Mouse (Mus musculus) MN1 (cell line): ENCODE measurements around the gene St7.

Experiments used
- DNase-seq: peaks from one replicate; pipeline ENCODE4 v3.0.0-alpha.2; 2016; ENCODE audit warnings: low spot score

St7 gene

GRCm38 (mm10) chr6:17947130-17947831 is 254.5 kb downstream of the St7 start:
- DNase-seq = no peak

- no peak for DNase-seq
Observed at GRCm38 (mm10) chr6:17949103-17949502, 256.4 kb downstream of the St7 start.

GRCm38 (mm10) chr6:17951779-17952178 is 259.0 kb downstream of the St7 start:
- no peak for DNase-seq

GRCm38 (mm10) chr6:17963455-17963854 is 270.7 kb downstream of the St7 start:
- no peak for DNase-seq

- no peak for DNase-seq
Observed at GRCm38 (mm10) chr6:17968467-17969144, 275.9 kb downstream of the St7 start.

- DNase-seq = no peak
Observed at GRCm38 (mm10) chr6:17969815-17970214, 277.1 kb downstream of the St7 start.

GRCm38 (mm10) chr6:17971393-17971792 is 278.7 kb downstream of the St7 start:
- DNase-seq = no peak

- DNase-seq = no peak
Observed at GRCm38 (mm10) chr6:17974416-17974815, 281.7 kb downstream of the St7 start.

- DNase-seq = no peak
Observed at GRCm38 (mm10) chr6:17977165-17977564, 284.4 kb downstream of the St7 start.

GRCm38 (mm10) chr6:17978324-17978723 is 285.6 kb downstream of the St7 start:
- no peak for DNase-seq

- DNase-seq = no peak
Observed at GRCm38 (mm10) chr6:17978881-17979280, 286.1 kb downstream of the St7 start.

- DNase-seq = peak; percentile 64
Observed at GRCm38 (mm10) chr6:17979361-17979760, 286.6 kb downstream of the St7 start.

GRCm38 (mm10) chr6:17990173-17991028 is 297.7 kb downstream of the St7 start:
- no peak for DNase-seq

- DNase-seq = no peak
Observed at GRCm38 (mm10) chr6:17991625-17992024, 298.9 kb downstream of the St7 start.
